Mouse (Mus musculus) mesoderm, embryonic 11.5 days (tissue): ENCODE measurements around the gene Prkcb.

Experiments used
- DNase-seq: peaks from one replicate; pipeline ENCODE4 v3.0.0-alpha.2; 2012; ENCODE audit warnings: low read depth, low spot score

The Prkcb gene

GRCm38 (mm10) chr7:122320843-122321544, 32.4 kb downstream of the Prkcb start:
- DNase-seq: no peak

- no peak for DNase-seq
These were observed 33.6 kb downstream of the Prkcb start for GRCm38 (mm10) chr7:122322038-122322690.

GRCm38 (mm10) chr7:122327942-122328341, 39.4 kb downstream of the Prkcb start:
- no peak for DNase-seq

- DNase-seq: no peak
These were observed 39.9 kb downstream of the Prkcb start for GRCm38 (mm10) chr7:122328466-122328865.

- no peak for DNase-seq
These were observed 41.0 kb downstream of the Prkcb start for GRCm38 (mm10) chr7:122329588-122329987.

GRCm38 (mm10) chr7:122333686-122334085, 45.1 kb downstream of the Prkcb start:
- DNase-seq: no peak

GRCm38 (mm10) chr7:122337302-122337701, 48.8 kb downstream of the Prkcb start:
- no peak for DNase-seq

- peak; percentile 5 for DNase-seq
These were observed 49.5 kb downstream of the Prkcb start for GRCm38 (mm10) chr7:122338055-122338454.

- DNase-seq: no peak
These were observed 50.9 kb downstream of the Prkcb start for GRCm38 (mm10) chr7:122339476-122339875.

GRCm38 (mm10) chr7:122341813-122342212, 53.3 kb downstream of the Prkcb start:
- DNase-seq: no peak

GRCm38 (mm10) chr7:122344656-122345055, 56.1 kb downstream of the Prkcb start:
- no peak for DNase-seq

- peak; percentile 6 for DNase-seq
These were observed 58.0 kb downstream of the Prkcb start for GRCm38 (mm10) chr7:122346251-122347242.

- DNase-seq: no peak
These were observed 58.9 kb downstream of the Prkcb start for GRCm38 (mm10) chr7:122347433-122347832.

- DNase-seq: no peak
These were observed 61.4 kb downstream of the Prkcb start for GRCm38 (mm10) chr7:122349961-122350360.

GRCm38 (mm10) chr7:122350741-122351140, 62.2 kb downstream of the Prkcb start:
- DNase-seq: no peak

GRCm38 (mm10) chr7:122351816-122352215, 63.3 kb downstream of the Prkcb start:
- no peak for DNase-seq

- DNase-seq: peak; percentile 25
These were observed 64.2 kb downstream of the Prkcb start for GRCm38 (mm10) chr7:122352566-122353277.

GRCm38 (mm10) chr7:122353329-122353728, 64.8 kb downstream of the Prkcb start:
- no peak for DNase-seq

- peak; percentile 2 for DNase-seq
These were observed 68.4 kb downstream of the Prkcb start for GRCm38 (mm10) chr7:122356941-122357340.

- no peak for DNase-seq
These were observed 69.3 kb downstream of the Prkcb start for GRCm38 (mm10) chr7:122357847-122358246.

GRCm38 (mm10) chr7:122366635-122367034, 78.1 kb downstream of the Prkcb start:
- no peak for DNase-seq
